Mouse (Mus musculus) midbrain, embryonic 11.5 days (tissue): ENCODE measurements around the gene Erc2. TPM values are rescaled to one million over a fixed set of nuclear protein-coding genes. Genes with fewer than 3 reads are reported as not detected.

Source experiments
- ATAC-seq: fragments of 200-750 bp; cut with Nextera tagmentation; 2 replicates; pipeline ENCODE4 v1.8.0; 2017; ENCODE audit warnings: moderate TSS enrichment, moderate library complexity; ENCODE audit not compliant: low FRiP score
- DNase-seq: peaks from one replicate; pipeline ENCODE4 v3.0.0; 2015; ENCODE audit warnings: low spot score; ENCODE audit errors: missing footprints
- H3K27ac ChIP-seq: fragments of 300-500 bp; sonication (generic); 2 replicates; pipeline ENCODE4 v1.5.1; 2014; ENCODE audit warnings: low read depth, low read length
- H3K27me3 ChIP-seq: fragments of 300-500 bp; sonication (generic); 2 replicates; pipeline ENCODE4 v1.6.1; 2014; ENCODE audit warnings: mild to moderate bottlenecking, low read length, moderate library complexity, mixed read lengths; ENCODE audit not compliant: control insufficient read depth, insufficient read depth
- H3K36me3 ChIP-seq: fragments of 300-500 bp; sonication (generic); 2 replicates; pipeline ENCODE4 v1.6.1; 2014; ENCODE audit warnings: mild to moderate bottlenecking, low read length, moderate library complexity, mixed read lengths; ENCODE audit not compliant: control insufficient read depth, insufficient read depth
- H3K4me1 ChIP-seq: fragments of 300-500 bp; sonication (generic); 2 replicates; pipeline ENCODE4 v1.6.1; 2014; ENCODE audit warnings: low read length; ENCODE audit not compliant: control insufficient read depth, insufficient read depth
- H3K4me2 ChIP-seq: fragments of 300-500 bp; sonication (generic); 2 replicates; pipeline ENCODE4 v1.6.1; 2014; ENCODE audit warnings: mild to moderate bottlenecking, moderate library complexity
- H3K4me3 ChIP-seq: fragments of 300-500 bp; sonication (generic); 2 replicates; pipeline ENCODE4 v1.5.1; 2014; ENCODE audit warnings: low read depth, low read length
- H3K9ac ChIP-seq: fragments of 300-500 bp; sonication (generic); 2 replicates; pipeline ENCODE4 v1.6.1; 2014; ENCODE audit warnings: low read length
- H3K9me3 ChIP-seq: fragments of 300-500 bp; sonication (generic); 2 replicates; pipeline ENCODE4 v1.6.1; 2016; ENCODE audit warnings: low read length; ENCODE audit not compliant: control insufficient read depth
- WGBS: fragments of 180-500 bp; shearing (Covaris S2); extraction: QIAGEN DNeasy Blood & Tissue Kit; methylation state at CpG from one replicate; pipeline ENCODE4 v1.1.7; 2014; 5-methylcytosine and 5-hydroxymethylcytosine counted together
- polyA plus RNA-seq: library from polyadenylated mRNA; unstranded; fragments of >200 nt; fragmentation: Nextera tagmentation; extraction: Ambion mirVana; gene quantifications from 2 replicates; pipeline ENCODE4 v1.2.1, GENCODE M21; 2014

Gene Erc2
- polyA plus RNA-seq, 1 experiment from 2014 or later: 10.6 TPM

DNA sequence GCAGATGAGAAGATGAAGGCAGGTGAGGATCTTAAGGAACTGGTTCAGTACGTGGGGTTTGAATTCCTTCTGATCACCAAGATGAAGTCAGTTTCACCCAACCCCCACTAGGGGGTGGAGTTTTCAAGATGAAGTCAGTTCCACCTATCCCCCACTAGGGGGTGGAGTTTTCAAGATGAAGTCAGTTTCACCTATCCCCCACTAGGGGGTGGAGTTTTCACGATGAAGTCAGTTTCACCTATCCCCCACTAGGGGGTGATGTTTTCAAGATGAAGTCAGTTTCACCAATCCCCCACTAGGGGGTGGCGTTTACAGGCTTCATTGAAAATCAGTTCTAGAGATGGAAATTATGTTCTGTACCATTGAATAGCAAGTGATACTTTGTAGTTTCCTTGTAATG, 181.7 kb downstream of the Erc2 start:
- ATAC-seq: no peak
- H3K4me3 ChIP-seq: no peak overlapping the region
- H3K4me2 ChIP-seq: no peak overlapping the region
- H3K4me1 ChIP-seq: peaks cover 6% of the 10 kb centered on the region
- H3K27ac ChIP-seq: no peak overlapping the region
- no peaks in the 10 kb centered on the region for H3K9me3 ChIP-seq
- WGBS: 90% methylated on average over 3 of the region's 3 CpGs
- no peaks in the 10 kb centered on the region for H3K27me3 ChIP-seq
- H3K36me3 ChIP-seq: no peaks in the 10 kb centered on the region
- DNase-seq: peak; percentile 91
- H3K9ac ChIP-seq: no peak overlapping the region

DNA sequence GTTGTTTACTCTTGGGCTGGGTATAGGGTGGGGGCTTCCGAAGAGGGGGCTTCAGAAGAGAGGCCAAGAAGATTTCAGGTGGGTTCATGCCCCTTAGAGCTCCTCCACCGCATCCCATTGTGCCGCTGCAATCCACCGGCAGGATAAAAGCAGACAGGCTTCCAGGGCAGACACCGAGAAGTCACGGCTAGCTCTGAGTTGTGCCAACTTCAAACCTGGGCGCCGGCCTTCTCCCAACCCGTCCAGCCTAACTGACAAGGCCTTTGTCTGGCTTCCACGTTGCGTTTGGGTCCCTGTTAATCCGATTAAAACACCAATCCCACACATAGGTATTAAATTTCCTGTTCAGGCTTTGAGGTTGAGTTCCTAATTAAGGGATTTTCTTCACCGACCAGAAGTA, 182.8 kb downstream of the Erc2 start:
- peak; percentile 89 for DNase-seq
- H3K9ac ChIP-seq: no peak overlapping the region
- H3K36me3 ChIP-seq: no peaks in the 10 kb centered on the region
- no peak overlapping the region for H3K4me3 ChIP-seq
- WGBS: 21% methylated on average over 13 of the region's 13 CpGs
- H3K4me2 ChIP-seq: no peak overlapping the region
- no peaks in the 10 kb centered on the region for H3K27me3 ChIP-seq
- H3K4me1 ChIP-seq: peaks cover 6% of the 10 kb centered on the region
- peak; percentile 57 for ATAC-seq
- no peak overlapping the region; the same call in 1 of the 2 replicates for H3K27ac ChIP-seq
- H3K9me3 ChIP-seq: no peaks in the 10 kb centered on the region

- Histone ChIP-seq H3K27me3 (no peaks in the 10 kb centered on the region), H3K4me3 (no peak overlapping the region), H3K4me1 (peaks cover 11% of the 10 kb centered on the region), H3K9ac (no peak overlapping the region), H3K36me3 (no peaks in the 10 kb centered on the region), H3K27ac (no peak overlapping the region), H3K4me2 (no peak overlapping the region), H3K9me3 (no peaks in the 10 kb centered on the region)
- DNase-seq (peak; percentile 95), ATAC-seq (no peak)
- 5% methylated on average over 9 of the region's 9 CpGs for WGBS
These were observed 185.9 kb downstream of the Erc2 start for GRCm38 (mm10) chr14:27808080-27808479.

- ATAC-seq: no peak
- Histone ChIP-seq H3K27ac (no peak overlapping the region), H3K9ac (no peak overlapping the region), H3K4me2 (no peak overlapping the region), H3K27me3 (no peaks in the 10 kb centered on the region), H3K9me3 (no peaks in the 10 kb centered on the region), H3K4me3 (no peak overlapping the region), H3K36me3 (no peaks in the 10 kb centered on the region), H3K4me1 (peaks cover 11% of the 10 kb centered on the region)
- peak; percentile 87 for DNase-seq
- 70% methylated on average over 10 of the region's 10 CpGs for WGBS
These were observed 186.4 kb downstream of the Erc2 start for GRCm38 (mm10) chr14:27808523-27809114.

- no peak overlapping the region for H3K9ac ChIP-seq
- no peaks in the 10 kb centered on the region for H3K36me3 ChIP-seq
- WGBS: 15% methylated on average over 7 of the region's 7 CpGs
- peaks cover 5% of the 10 kb centered on the region; the same call in 1 of the 2 replicates for H3K4me1 ChIP-seq
- DNase-seq (peak; percentile 86), ATAC-seq (peak; percentile 59)
- H3K27ac ChIP-seq: no peak overlapping the region
- no peak overlapping the region for H3K4me3 ChIP-seq
- H3K27me3 ChIP-seq: no peaks in the 10 kb centered on the region
- H3K4me2 ChIP-seq: no peak overlapping the region
- no peaks in the 10 kb centered on the region for H3K9me3 ChIP-seq
These were observed 188.6 kb downstream of the Erc2 start for GRCm38 (mm10) chr14:27810790-27811189.

- Histone ChIP-seq H3K36me3 (no peaks in the 10 kb centered on the region), H3K27me3 (no peaks in the 10 kb centered on the region), H3K4me1 (peaks cover 5% of the 10 kb centered on the region; the same call in 1 of the 2 replicates), H3K9ac (no peak overlapping the region), H3K27ac (no peak overlapping the region), H3K9me3 (no peaks in the 10 kb centered on the region), H3K4me3 (no peak overlapping the region), H3K4me2 (no peak overlapping the region)
- 96% methylated on average over 3 of the region's 3 CpGs for WGBS
- ATAC-seq (no peak), DNase-seq (no peak)
These were observed 189.4 kb downstream of the Erc2 start for GRCm38 (mm10) chr14:27811649-27812048.

GRCm38 (mm10) chr14:27815739-27816138, 193.5 kb downstream of the Erc2 start:
- WGBS: 94% methylated on average over 6 of the region's 6 CpGs
- Histone ChIP-seq H3K9me3 (no peaks in the 10 kb centered on the region), H3K4me2 (no peak overlapping the region), H3K36me3 (no peaks in the 10 kb centered on the region), H3K4me3 (no peak overlapping the region), H3K9ac (no peak overlapping the region), H3K27ac (no peak overlapping the region), H3K27me3 (no peaks in the 10 kb centered on the region), H3K4me1 (peaks cover 4% of the 10 kb centered on the region; the same call in 1 of the 2 replicates)
- DNase-seq (no peak), ATAC-seq (no peak)

- no peaks in the 10 kb centered on the region for H3K36me3 ChIP-seq
- H3K27me3 ChIP-seq: no peaks in the 10 kb centered on the region
- no peak overlapping the region for H3K9ac ChIP-seq
- DNase-seq (no peak), ATAC-seq (no peak)
- H3K27ac ChIP-seq: no peak overlapping the region
- no peak overlapping the region for H3K4me3 ChIP-seq
- H3K4me1 ChIP-seq: no peaks in the 10 kb centered on the region
- 89% methylated on average over 5 of the region's 5 CpGs for WGBS
- no peaks in the 10 kb centered on the region for H3K9me3 ChIP-seq
- H3K4me2 ChIP-seq: no peak overlapping the region
These were observed 196.8 kb downstream of the Erc2 start for GRCm38 (mm10) chr14:27818986-27819385.

DNA sequence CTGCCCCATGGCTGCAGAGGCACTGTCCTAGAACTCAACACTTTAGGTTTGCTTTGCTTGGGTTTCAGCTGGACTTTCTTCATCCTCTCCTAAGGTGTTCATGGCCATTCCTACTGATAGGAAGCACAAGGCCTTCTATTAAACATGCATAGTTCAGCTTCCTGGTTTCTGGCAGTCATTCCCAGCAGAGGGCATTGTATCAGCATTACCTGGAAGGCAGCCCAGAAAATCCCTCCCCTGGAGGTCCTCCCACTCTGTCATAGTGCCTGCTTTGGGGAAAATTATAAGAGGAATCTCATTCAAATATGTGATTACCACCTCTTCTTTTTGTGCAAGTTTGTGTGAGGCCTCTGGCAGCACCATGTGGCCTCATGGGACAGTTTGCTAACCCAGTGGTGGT, 199.6 kb downstream of the Erc2 start:
- Histone ChIP-seq H3K4me3 (no peak overlapping the region), H3K27me3 (no peaks in the 10 kb centered on the region), H3K9me3 (no peaks in the 10 kb centered on the region), H3K27ac (no peak overlapping the region), H3K4me2 (no peak overlapping the region), H3K4me1 (no peaks in the 10 kb centered on the region), H3K36me3 (no peaks in the 10 kb centered on the region), H3K9ac (no peak overlapping the region)
- no peak for ATAC-seq
- no peak for DNase-seq
